Mouse (Mus musculus) cerebellum, adult 11 months (tissue): Measurements from ENCODE around the gene Ccdc13.

Source experiments
- DNase-seq: peaks from one replicate; pipeline ENCODE4 v3.0.0; 2022

Gene Ccdc13

DNA sequence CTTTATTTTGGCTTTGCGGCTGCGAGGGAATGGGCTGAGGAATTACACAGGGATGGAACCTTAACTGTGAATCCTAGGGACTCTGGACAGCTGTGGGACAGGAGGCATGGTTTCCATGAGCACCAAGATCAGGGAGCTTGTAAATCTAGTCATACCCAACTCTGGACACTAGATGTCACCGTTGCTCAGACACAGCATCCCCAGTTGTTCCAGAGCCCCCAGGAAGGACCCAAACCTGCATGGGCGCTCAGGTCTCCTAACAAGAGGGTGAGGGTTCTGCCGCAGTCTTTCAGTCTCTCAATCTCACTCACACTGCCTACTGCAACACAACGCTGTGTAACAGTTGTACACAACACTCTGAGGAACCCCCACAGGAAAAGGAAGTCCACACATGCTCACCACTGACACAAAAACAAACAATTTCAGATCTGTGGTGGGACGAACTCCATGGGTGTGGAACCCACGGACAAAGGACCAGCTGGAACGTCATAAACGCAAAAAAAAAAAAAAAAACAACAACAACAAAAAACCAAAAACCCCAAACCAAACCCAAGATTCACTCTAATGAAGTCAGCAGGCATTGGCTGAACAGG is 7.4 kb upstream of the Ccdc13 start:
- no peak for DNase-seq

DNA sequence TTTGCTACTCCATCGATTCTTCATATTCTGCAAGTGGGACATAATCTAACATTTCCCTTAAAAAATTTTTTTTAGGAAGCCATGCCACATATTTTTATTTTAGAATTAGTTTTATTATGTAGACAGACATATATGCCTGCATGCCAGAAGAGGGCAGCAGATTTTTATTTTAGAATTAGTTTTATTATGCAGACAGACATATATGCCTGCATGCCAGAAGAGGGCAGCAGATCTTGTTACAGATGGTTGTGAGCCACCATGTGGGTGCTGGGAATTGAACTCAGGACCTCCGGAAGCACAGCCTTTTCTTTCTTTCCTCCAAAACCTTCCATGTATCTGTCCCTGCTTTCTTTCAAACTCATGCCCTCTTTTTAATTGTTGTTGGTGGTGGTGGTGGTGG is 3.7 kb upstream of the Ccdc13 start:
- DNase-seq: no peak

DNA sequence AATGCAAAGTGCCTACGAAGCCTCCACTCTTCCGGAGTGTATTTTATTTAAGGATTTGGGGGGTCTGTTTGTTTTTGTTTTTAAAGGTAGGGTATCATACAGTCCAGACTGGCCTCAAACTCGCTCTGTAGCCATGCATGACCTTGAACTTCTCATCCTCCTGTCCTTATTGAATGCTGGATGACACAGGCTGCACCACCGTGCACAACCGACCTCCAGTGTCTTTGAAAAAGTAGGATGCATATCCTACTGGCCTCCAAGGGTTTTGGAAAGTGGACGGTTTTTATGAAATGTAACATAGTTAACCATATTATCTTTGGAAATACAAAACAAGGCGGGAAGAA is 333 bp upstream of the Ccdc13 start:
- no peak for DNase-seq

DNA sequence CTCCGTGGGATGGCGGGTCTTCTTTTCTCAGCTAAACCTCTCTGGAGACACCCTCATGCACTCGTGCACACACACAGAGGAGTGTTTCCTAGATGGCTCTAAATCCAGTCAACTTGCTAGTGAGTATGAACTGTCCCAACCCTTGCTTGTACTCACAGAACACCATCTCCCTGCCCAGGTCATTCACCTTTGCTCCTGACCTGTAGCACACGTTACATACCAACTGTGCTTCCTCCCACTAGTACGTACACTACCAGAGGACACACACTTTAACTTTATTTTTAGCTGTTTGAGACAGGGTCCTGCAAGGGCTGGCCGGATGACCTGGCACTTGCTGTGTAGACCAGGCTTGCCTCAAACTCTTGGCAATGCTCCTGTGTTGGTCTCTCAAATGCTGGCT is 1.3 kb downstream of the Ccdc13 start:
- no peak for DNase-seq

DNA sequence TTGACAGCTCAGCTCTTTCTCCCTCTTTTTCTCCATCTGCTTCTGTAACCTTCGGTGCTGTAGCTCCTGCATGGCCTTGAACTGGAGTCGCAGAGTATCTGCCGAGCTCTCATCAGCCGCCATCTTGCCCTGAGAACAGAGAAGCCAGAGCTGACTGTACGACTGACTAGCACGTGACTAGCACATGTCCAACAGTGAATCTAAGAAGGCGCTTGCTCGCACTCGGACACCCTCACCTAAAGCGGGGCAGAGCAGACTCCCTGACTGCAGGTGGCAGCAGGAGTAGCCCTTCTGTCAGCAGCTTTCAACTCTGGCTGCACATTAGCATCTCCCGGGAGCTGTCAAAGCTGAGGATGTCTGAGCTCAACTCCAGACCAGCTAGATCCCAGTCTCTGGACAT is 5.4 kb downstream of the Ccdc13 start:
- DNase-seq: no peak

DNA sequence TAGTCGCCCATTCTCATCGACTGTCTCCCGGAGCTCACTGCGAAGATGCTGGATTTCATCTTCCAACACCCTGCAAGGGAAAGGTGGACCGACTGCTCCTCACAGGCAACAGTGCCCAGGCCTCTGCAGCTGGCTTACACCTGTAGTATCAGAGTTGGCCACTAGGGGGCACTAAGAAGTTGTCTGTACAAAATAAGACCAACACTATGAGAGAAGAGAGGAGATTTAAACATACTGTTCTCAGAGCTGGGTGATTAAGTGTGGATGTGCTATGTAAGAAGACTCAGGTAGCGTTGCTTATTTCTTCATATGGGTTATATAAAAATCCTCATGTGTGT is 8.3 kb downstream of the Ccdc13 start:
- DNase-seq: peak; percentile 81

DNA sequence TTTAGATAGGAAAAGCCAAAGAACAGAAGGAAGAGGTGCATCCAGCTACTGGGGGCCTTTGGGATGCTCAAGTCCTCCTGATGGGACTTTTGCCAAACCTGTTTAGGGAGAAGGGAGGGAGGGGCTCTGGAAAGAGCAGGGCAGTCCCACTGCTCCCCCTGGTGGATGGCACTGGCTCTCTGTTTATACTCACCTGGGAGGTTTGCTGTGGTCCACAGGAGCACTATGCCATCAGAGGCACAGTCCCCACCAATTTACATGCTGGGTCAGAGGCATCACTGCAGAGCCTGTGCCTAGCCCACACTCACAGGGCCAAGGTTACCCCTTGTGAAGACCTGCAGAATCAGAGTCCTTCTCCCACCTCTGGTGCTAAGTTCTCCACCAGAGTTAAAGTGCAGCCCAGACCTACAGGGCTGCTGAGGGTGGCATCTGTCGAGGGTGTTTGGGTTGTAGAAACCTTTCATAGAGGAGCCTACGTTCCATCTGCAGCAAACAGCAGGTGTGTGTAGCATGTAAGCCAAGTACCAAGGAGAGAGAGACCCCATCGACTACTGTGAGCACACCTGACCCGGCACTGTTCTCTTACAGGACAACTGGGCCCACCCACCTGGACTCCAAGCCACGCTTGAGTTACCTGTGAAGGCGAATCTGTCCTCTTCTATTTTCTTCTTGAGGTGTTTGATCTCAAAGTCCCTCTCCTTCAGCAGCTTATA is 8.9 kb downstream of the Ccdc13 start:
- DNase-seq: peak; percentile 56

DNA sequence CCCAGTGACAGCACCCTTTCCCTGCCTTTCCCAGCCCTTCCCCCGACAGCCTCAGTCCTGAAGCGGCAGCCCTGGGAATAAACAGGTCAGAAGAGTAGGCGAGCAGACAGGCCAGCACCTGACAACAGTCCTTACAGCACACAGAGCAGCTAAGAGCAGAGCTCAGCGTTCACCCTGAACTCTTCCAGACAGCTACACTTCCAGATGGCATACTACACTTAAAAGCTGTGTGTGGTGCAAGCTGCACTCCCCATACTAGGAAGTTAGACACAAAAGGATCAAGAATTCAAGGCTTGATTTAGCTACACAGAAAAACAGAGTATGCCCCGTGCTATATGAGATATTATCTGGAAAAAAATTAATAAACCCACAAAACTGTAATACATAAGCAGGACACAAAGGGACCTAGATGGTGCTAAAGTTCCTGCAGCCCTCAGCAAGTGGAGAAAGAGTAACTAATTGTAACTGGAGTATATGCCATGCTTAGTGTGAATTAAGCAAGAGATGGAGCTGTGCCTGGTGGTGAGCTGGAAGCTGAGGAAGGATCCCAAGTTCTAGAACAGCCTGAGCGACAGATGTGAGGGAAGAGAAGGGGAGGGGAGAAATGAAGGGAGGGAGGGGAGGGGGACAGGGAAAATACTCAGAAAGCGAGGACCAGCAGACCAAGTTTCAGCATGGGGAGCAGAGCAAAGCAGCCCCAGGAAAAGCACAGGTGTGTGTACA is 9.8 kb downstream of the Ccdc13 start:
- DNase-seq: no peak

DNA sequence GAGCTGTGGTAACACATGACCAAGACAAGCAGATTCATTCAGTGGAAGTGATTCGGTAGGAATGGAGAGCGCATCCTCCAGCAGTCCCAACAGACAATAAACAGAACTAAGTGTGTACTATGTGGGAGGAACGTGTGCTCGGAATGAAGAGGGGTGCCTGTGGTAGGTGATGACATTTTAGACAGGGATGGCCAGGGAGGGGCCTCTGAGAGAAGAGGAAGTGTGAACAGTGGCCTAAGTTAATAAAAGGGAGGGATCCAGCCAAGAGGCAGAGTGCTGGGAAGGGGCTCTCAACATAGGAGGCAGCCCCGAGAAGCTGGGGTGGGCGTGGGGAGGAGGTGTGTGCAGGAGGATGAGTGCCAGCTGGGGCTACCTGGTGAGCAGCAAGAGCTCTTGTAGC is 10.9 kb downstream of the Ccdc13 start:
- no peak for DNase-seq

DNA sequence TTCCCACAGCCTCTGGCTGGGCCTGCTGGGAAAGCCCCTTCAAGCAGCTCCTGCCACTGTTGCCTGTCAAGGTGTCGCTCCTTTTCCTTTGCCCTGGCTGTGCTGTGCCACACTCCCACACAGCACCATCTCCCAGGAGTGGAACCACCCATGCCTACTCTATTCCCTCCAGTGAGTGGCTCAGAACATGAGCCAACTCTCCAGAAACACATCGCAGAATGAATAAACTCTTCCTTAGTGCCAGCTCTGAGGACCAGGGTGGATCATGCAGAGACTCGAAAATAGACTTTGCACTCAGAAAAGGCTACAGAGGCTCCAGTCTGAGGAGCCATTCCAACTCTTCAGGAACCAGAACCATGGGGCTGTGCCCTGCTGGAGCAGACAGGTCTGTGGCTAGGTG is 12.9 kb downstream of the Ccdc13 start:
- no peak for DNase-seq

DNA sequence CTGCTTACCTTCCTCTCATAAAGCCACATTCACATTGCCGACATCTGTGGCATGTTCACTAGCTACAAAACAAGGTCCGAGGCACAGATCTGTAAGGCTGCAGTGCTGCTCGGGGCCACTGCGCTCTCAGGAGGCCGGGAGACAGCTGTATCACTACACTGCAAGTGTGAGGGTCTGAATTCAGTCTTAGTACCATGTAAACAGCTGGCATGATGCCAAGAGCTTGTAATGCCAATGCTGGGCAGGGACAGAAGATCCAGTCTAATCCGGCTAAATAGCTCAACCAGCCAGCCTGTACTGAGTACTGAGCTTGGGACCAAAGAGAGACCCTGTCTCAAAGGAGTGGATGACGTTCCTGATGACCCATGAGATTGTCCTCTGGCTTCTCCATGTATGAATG is 15.3 kb downstream of the Ccdc13 start:
- no peak for DNase-seq

DNA sequence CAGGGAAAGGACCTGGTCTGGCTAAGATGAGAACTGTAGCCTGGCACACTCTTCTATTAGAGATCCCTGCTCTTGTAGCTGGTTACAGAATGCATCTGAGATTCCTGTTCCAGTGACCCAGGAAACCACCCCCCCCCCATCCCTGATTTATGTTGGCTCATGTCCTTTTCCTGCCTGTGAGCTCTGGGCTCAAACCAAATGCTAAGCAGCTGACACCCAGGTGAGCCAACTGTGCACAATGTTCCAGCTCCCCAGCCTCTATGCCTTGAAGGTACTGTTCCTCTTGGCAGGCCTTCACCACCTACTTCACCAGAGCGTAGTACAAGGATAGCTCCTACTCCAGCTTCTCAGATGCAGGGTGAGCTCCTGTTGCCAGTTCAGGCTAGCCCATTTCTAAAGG is 16.2 kb downstream of the Ccdc13 start:
- DNase-seq: peak; percentile 72

DNA sequence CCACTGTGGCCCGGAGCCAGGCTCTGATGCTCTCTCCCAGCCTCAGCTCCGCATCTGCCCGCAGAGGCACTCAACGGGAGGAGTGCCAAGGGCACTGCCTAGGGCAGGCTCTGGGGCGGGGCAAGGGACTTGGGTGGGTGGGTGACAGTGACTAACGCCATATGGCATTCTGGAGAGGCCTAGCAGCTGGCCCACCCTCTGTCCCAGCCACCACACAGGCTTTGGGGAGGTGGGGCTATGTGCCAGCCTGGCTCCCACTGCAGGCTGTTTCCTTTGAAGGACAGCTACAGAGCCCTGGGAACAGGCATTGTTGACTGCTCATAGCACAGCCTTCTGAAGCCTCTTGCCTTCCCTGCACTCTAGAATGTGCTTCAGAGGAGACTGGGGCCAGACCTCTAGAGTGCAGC is 16.7 kb downstream of the Ccdc13 start:
- no peak for DNase-seq

DNA sequence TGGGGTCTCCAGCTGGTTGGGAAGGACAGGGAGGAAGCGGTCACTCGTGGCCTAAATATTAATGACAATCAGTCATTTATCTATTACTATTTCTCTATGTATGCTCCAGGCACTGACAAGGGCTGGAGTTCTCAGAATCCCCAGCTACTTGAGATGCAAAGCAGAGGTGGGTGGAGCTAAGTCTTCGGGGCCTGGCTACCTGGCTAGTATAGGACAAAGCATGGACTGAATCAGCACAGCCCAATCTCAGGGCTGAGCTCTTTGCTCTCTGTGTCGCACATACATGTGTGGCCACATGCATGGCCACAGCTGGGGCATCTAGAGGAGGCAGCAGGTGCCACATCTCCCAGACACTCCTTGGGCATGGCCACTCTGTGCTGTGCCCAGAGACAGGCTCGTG is 18.5 kb downstream of the Ccdc13 start:
- no peak for DNase-seq

DNA sequence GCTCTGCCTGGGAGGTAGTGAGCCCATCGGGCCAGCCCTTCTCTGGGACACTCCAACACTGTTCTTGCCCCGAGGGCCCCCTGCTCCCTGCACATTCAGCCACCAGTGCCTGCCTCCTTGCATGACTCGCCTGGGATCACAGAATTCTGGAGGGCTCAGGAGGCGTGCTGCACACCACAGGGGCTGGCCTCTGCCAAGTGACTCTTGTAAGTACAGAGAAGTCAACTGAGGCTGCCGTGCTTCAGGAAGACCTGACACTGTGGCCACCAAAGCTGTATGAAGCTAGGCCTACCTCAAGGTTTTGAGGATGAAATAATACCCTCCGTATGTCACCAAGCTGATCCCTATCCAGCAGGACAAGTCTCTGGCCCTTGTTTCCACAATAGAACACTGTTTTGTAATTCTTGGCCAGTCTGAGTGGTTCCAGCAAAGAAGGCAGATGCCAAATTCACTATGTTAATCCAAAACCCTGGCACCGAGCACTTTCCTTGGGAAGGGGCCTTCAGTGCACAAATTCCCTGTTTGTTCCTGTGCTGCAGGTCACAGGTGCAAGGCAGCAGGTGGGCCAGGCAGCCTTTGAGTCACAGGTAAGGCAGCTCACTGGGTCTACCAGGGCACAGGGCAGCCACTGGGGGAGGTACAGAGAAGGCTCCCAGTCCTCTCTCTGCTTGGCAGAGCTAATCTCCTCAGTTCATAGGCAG is 19.3 kb downstream of the Ccdc13 start:
- peak; percentile 66 for DNase-seq

DNA sequence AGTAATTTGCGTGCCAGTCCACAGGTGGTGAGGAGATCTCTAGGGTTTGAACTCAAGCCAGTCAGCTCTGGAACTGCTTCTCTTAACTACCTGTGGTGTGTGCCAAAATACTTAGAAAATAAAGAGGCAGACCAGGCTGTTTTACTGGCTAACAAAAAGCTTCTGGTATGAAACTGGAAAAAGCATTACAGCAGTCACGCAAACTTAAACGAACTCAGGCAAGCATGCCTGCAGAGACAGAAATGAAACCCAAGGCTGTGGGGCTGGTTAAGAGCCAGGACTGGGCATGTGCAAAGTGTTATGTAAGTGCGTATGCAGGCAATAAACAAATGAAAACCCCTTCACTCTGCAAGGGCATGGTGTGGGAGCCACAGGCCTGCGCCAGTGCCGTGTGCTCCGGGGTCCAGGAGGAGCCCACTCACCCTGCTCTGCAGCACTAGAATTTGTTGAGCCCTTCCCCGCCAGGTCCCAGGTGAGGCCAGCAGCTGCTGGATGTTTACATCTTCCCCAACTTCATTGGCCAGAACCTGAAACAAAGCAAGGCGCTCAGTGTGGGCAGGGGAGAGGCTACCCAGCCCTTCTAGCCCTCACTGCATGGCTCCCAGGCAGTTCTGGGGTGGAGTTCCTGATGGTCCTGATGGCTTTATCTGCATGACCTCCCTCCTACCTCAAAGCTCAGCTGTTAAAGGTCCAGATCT is 20.0 kb downstream of the Ccdc13 start:
- peak; percentile 50 for DNase-seq

DNA sequence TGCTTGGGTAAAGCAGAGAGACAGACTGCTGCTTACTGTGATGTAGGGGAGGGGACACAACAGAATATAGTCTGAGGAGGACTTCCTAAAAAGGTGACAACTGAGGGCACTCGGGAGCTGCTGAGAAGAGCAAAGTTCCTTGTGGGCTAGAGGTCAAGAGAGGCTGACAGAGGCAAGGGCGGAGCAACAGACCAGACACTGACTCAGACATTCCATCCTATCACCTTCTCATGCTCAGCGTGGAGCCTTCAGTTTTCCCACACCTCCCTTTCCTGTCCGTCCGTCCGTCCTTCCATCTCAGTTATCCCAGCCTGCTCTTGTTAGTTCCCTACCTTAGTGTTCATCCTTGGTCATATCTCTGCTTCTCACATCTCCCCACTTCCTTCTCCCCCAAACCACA is 24.1 kb downstream of the Ccdc13 start:
- no peak for DNase-seq

DNA sequence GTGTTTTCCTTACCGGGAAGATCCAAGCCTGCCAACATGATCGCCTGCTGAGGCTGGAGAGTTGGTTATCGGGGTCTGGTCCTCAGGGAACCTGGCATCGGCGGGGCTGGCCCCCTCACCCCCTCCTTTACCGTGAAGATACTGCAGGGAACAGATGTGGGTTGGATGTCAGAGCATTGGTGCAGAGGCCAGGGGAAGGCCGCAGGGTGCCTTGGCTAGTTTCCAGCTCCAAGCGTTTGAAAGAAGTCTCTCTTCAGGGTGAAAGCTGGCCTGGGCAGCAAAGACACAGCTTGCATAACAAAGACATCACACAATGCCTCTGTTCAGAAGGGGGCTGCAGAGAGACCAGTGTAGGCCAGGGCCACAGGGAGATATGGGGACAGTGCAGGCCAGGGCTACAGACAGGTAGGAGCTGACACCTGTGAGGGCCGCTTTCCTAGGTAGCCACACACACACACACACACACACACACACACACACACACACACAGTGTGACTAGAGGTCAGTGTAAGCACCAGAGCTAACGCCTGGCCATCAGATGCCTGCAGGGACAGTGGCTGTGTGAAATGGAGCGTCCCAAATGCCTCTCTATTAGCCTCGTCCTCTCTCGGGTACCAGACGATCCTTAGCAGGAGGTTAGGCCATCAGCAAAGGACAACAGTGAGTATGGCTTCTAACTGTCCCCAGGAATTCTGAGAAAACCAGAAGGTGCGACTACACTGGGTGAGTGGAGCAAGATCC is 29.0 kb downstream of the Ccdc13 start:
- no peak for DNase-seq

DNA sequence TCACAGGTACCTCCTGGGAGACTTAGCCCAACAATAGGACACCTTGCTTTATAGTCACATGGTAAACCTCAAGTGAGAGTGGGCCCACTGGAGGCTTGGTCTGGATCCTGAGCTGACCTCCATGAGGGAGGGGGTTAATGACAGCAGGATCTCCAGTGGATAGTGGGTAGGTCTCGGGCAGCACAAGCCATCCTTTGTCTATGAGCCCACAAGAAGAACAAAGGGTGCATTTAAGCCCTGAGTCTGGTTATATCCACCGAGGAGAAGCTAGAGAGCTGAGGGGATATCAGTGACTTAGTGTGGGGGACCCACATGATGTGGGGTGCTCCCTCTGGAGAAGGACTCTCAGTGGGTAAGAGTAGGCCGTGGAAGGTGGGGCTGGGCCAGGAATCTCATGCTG is 30.8 kb downstream of the Ccdc13 start:
- DNase-seq: no peak

DNA sequence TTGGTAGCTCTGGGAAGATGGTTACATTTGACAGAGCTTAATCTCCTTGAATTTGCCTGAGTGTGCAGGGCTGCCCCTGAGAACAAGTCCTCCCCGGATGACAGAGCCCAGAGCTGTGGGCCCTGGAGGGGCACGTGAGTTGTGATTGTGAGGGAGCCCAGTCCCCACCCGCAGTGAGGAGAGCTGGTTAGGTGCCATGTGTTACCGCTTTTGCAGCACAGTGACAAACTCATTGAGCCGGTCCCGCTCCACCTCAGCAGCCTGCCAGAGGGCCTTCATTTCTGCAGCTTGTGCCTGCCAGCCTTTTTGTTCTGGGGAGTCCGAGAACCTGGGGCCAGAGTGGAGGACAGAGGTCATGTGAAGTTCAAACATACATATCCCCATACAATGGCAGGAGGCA is 31.3 kb downstream of the Ccdc13 start:
- no peak for DNase-seq

DNA sequence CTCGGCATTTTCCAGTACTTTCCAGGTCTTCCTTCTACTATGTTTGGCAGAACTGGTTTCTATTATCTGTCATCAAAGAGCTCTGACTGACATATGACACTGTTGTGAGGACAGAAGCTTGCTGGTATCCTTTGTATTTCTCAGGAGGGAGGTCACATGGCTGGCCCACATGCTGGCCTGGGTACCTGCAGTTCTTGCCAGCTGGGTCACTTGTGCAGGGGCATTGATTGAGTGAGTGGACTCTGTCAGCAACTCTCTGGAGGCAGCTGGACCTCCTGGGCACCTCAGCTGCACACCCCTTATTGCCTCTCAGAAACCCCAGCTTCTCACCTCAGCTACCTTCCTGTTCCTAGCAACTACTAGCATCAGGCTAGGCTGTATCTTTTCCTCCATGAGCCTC is 31.7 kb downstream of the Ccdc13 start:
- no peak for DNase-seq

DNA sequence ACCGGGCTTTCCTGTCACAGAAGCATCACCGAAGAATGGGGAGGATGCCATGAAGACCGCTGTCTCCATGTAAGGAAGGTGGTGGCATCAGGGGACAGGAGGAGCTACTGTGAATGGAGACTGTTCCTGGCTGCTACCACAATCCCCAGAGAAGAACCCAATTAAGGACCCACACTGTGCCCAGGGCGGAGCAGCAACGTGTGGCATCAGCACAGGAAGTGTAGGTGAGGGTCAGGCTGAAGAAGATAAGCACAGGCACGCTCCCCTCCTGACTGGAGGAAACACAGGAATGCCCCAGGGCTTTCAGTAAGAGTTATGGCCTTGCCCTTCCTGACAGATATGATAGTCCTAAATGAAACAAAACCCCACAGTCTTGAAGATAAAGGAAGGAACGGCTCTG is 36.5 kb downstream of the Ccdc13 start:
- DNase-seq: no peak
